Mouse (Mus musculus) brain, embryonic 14.5 days (tissue): ENCODE measurements at regions not wholly inside any gene's neighbourhood (a gene's known extent, or its start where the extent isn't known, plus 50 kb on each side); places are given as distances from the start of the nearest gene placed in this dataset.

Source experiments
- CTCF ChIP-seq: fragments of 200-500 bp; IDR thresholded peaks from 2 replicates; pipeline ENCODE4 v1.5.1; 2012; ENCODE audit warnings: inconsistent platforms, mild to moderate bottlenecking, moderate library complexity, borderline replicate concordance; ENCODE audit not compliant: insufficient read depth, insufficient read length; ENCODE audit errors: extremely low read depth
- POLR2A ChIP-seq: fragments of 200-500 bp; IDR thresholded peaks from 2 replicates; pipeline ENCODE4 v1.6.1; 2012; ENCODE audit warnings: mild to moderate bottlenecking, inconsistent platforms, borderline replicate concordance; ENCODE audit not compliant: poor library complexity, insufficient read depth, insufficient read length, severe bottlenecking; ENCODE audit errors: extremely low read depth

DNA sequence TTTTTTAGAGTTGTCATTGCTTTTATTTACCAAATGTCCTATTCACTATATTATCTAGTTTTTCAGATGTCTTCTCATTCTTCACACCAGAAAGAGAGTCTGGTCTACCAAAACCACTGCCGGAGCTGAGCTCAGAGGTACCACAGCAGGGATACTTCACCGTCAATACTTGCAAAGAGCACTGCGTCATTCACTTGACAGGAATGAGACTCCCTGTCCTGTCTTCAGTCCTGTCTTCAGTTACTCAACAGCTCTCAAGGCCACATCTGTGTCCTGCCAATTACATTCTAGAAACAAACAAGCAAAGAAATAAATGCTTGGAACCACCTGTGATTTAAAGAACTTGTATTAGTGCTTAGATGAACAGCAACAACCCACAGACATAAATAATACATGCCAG lies 194.6 kb upstream of the Ap5m1 start:
- TF ChIP-seq CTCF (no peak), POLR2A (no peak)
